9 mouse cellular contexts compared by ENCODE assay signal in the genomic region with DNA sequence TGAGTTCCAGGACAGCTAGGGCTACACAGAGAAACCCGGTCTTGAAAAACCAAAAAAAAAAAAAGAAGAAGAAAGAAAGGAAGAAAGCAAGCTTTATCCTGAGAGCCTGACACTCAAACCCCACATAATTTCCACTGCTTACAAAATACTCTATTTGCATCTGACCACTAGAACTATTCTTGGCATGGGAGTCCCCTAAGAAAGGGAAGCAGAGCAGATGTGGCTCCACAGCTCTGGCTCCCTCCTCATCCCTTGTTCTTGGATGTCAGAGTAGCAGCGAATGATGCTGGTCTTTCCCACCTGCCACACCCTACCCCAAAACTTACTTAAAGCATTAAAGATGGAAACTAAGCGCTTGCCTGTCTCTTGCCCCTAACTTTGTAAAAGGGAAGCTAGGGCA. TPM values are rescaled to one million over a fixed set of nuclear protein-coding genes. Genes with fewer than 3 reads are reported as not detected.
A peak's percentile ranks its signal among the peaks of the same experiment; 100 is the strongest.
DNase-seq lines count a peak whose midpoint lies in the region; ATAC-seq lines count a peak whose summit lies in the region.
"Had no signal": no experiment of that assay in that cellular context is flagged by ENCODE, and none has a peak within 500 bp of the region (broad histone marks: within the 10 kb centered on the region; RNA-seq: fewer than 3 reads in every experiment).

No protein-coding gene starts in this region.

- WGBS in heart, embryonic 10.5 days: 87% methylated on average over 3 of the region's 3 CpGs
- WGBS in embryonic facial prominence, embryonic 10.5 days: 81% methylated on average over 3 of the region's 3 CpGs
- 73% methylated on average over 3 of the region's 3 CpGs for WGBS in hindbrain, embryonic 16.5 days
- WGBS in midbrain, embryonic 15.5 days: 81% methylated on average over 3 of the region's 3 CpGs

- no peak overlapping the region for H3K9ac ChIP-seq in hindbrain, embryonic 16.5 days (ENCODE audit: low read depth, low read length)
- peak overlapping the region; percentile 88; the same call in 1 of the 2 replicates for H3K9ac ChIP-seq in midbrain, embryonic 15.5 days

- H3K27me3 ChIP-seq in heart, embryonic 10.5 days (ENCODE audit: insufficient read depth, poor library complexity, severe bottlenecking): no peaks in the 10 kb centered on the region
- H3K27me3 ChIP-seq in embryonic facial prominence, embryonic 10.5 days (replicated peaks; ENCODE audit: low read depth, poor library complexity, severe bottlenecking): no peaks in the 10 kb centered on the region
- H3K27me3 ChIP-seq in hindbrain, embryonic 16.5 days (replicated peaks; ENCODE audit: control insufficient read depth, insufficient read depth, low read length): no peaks in the 10 kb centered on the region
- 0 out of 2 replicates have a peak, but pooled peaks cover 2% of the 10 kb centered on the region for H3K27me3 ChIP-seq in midbrain, embryonic 15.5 days (replicated peaks)

- no peaks in the 10 kb centered on the region for H3K9me3 ChIP-seq in heart, embryonic 10.5 days
- H3K9me3 ChIP-seq in embryonic facial prominence, embryonic 10.5 days: no peaks in the 10 kb centered on the region
- no peaks in the 10 kb centered on the region for H3K9me3 ChIP-seq in hindbrain, embryonic 16.5 days (ENCODE audit: control insufficient read depth, low read length)
- H3K9me3 ChIP-seq in midbrain, embryonic 15.5 days: no peaks in the 10 kb centered on the region

- peak overlapping the region; percentile 99 for H3K4me2 ChIP-seq in hindbrain, embryonic 16.5 days (ENCODE audit: low read length)
- H3K4me2 ChIP-seq in midbrain, embryonic 15.5 days: peak overlapping the region; percentile 96

- peaks cover 38% of the 10 kb centered on the region for H3K4me1 ChIP-seq in heart, embryonic 10.5 days
- H3K4me1 ChIP-seq in embryonic facial prominence, embryonic 10.5 days: peaks cover 25% of the 10 kb centered on the region
- H3K4me1 ChIP-seq in hindbrain, embryonic 16.5 days (ENCODE audit: control insufficient read depth, insufficient read depth, low read depth, low read length): peaks cover 20% of the 10 kb centered on the region
- H3K4me1 ChIP-seq in midbrain, embryonic 15.5 days: peaks cover 37% of the 10 kb centered on the region

- H3K27ac ChIP-seq in heart, embryonic 10.5 days: no peak overlapping the region
- no peak overlapping the region for H3K27ac ChIP-seq in embryonic facial prominence, embryonic 10.5 days (replicated peaks)
- H3K27ac ChIP-seq in hindbrain, embryonic 16.5 days (ENCODE audit: low read depth, low read length): no peak overlapping the region
- no peak overlapping the region for H3K27ac ChIP-seq in midbrain, embryonic 15.5 days

- no peak for DNase-seq in heart, embryonic 10.5 days (ENCODE audit: low spot score)
- no peak for DNase-seq in heart, adult 8-10 months (ENCODE audit: low spot score)
- no peak for DNase-seq in embryonic facial prominence, embryonic 10.5 days (ENCODE audit: low spot score)
- no peak for DNase-seq in cerebellum, postnatal 25 days
- no peak for DNase-seq in embryo, embryonic 10.5 days (ENCODE audit: low spot score)
- DNase-seq in urinary bladder, postnatal 14 days (ENCODE audit: low spot score): no peak

- H3K4me3 ChIP-seq in heart, embryonic 10.5 days: peak overlapping the region; percentile 97
- H3K4me3 ChIP-seq in embryonic facial prominence, embryonic 10.5 days: peak overlapping the region; percentile 99
- H3K4me3 ChIP-seq in hindbrain, embryonic 16.5 days (ENCODE audit: low read length): peak overlapping the region; percentile 90
- H3K4me3 ChIP-seq in midbrain, embryonic 15.5 days: peak overlapping the region; percentile 87

- no peak for ATAC-seq in hindbrain, embryonic 16.5 days
- ATAC-seq in midbrain, embryonic 15.5 days (replicated peaks): no peak
- ATAC-seq: CD4-positive, CD25-positive, alpha-beta regulatory T cell, adult 4 months had no signal

- H3K36me3 ChIP-seq in heart, embryonic 10.5 days: no peaks in the 10 kb centered on the region
- no peaks in the 10 kb centered on the region for H3K36me3 ChIP-seq in embryonic facial prominence, embryonic 10.5 days (replicated peaks)
- no peaks in the 10 kb centered on the region for H3K36me3 ChIP-seq in hindbrain, embryonic 16.5 days (ENCODE audit: control insufficient read depth, insufficient read depth, low read length)
- H3K36me3 ChIP-seq in midbrain, embryonic 15.5 days (replicated peaks): no peaks in the 10 kb centered on the region

RNA-seq across cellular contexts. Expression of a gene that starts 16.6 kb away (rescaled TPM):
- 0.11 TPM in 1 of 2 replicates, not detected in the other for polyA plus RNA-seq in heart, embryonic 10.5 days (2016; fragmentation: Nextera tagmentation; extraction: Ambion mirVana)
- not detected for total RNA-seq in heart, adult 8-10 months (2022)
- polyA plus RNA-seq in embryonic facial prominence, embryonic 10.5 days (2016; fragmentation: Nextera tagmentation; extraction: Ambion mirVana): 1.3 and 1.8 TPM in 2 replicates
- 1.5 and 1.7 TPM in 2 replicates for polyA plus RNA-seq in hindbrain, embryonic 16.5 days (2015; fragmentation: Nextera tagmentation; extraction: Ambion mirVana)
- polyA plus RNA-seq in midbrain, embryonic 15.5 days (2015; fragmentation: Nextera tagmentation; extraction: Ambion mirVana): 0.89 and 2.2 TPM in 2 replicates
- polyA plus RNA-seq: CD4-positive, CD25-positive, alpha-beta regulatory T cell, adult 4 months had no signal

RNA-seq across cellular contexts. Expression of a gene that starts 17.2 kb away (rescaled TPM):
- polyA plus RNA-seq in heart, embryonic 10.5 days (2016; fragmentation: Nextera tagmentation; extraction: Ambion mirVana): 20.4 and 22.6 TPM in 2 replicates
- total RNA-seq in heart, adult 8-10 months (2022): 10 to 100 TPM; 10.9 to 17.4 (median 13.9) TPM
- 25.1 and 27.5 TPM in 2 replicates for polyA plus RNA-seq in embryonic facial prominence, embryonic 10.5 days (2016; fragmentation: Nextera tagmentation; extraction: Ambion mirVana)
- 29.1 and 29.6 TPM in 2 replicates for polyA plus RNA-seq in hindbrain, embryonic 16.5 days (2015; fragmentation: Nextera tagmentation; extraction: Ambion mirVana)
- 30.6 and 32.1 TPM in 2 replicates for polyA plus RNA-seq in midbrain, embryonic 15.5 days (2015; fragmentation: Nextera tagmentation; extraction: Ambion mirVana)
